Mouse (Mus musculus): ENCODE results near the gene Rnf130.

DNA sequence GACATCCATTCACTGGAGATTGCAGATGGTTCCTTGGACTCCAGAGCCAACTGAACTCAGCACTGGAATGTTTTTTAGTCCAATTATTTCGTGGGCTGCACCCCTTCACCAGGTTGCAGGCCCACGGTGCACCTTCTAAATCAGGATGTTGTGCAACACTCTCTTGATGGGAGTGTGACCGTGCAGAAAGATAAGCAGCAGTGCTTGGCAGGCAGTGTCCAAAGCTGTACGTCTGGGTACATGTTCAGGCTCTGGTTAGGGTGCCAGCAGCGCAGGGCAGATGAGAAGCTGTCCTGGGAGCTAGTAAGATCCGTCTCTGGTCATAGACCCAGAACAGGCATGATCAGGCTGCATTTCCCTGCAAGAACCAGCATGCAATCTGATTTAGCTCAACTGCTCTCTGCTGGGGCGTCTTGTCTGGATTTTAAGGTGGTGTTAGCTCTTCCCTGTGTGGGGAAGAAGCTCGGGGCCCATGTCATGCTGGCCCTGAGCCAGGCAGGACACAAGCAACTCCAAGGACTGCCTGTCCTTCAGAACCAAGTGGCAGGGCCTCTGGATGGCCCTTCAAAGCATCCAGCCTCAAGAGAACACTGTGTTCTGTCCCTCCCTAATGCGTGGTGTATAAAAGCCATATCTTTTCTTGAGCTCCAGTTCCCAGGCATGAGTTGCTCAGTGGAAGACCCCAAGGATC lies 122.3 kb downstream of the Rnf130 start:
- TF ChIP-seq POLR2A (IDR thresholded peaks at IDR 0.05; ENCODE audit: low read depth, low read length) (no peak), CTCF (IDR thresholded peaks at IDR 0.05; ENCODE audit: borderline replicate concordance, insufficient read depth, low read length) (no peak)

Data from embryonic fibroblast, embryonic 13.5 days (primary cell).